Comparison of ENCODE assay signal across 8 mouse cellular contexts in the genomic region with DNA sequence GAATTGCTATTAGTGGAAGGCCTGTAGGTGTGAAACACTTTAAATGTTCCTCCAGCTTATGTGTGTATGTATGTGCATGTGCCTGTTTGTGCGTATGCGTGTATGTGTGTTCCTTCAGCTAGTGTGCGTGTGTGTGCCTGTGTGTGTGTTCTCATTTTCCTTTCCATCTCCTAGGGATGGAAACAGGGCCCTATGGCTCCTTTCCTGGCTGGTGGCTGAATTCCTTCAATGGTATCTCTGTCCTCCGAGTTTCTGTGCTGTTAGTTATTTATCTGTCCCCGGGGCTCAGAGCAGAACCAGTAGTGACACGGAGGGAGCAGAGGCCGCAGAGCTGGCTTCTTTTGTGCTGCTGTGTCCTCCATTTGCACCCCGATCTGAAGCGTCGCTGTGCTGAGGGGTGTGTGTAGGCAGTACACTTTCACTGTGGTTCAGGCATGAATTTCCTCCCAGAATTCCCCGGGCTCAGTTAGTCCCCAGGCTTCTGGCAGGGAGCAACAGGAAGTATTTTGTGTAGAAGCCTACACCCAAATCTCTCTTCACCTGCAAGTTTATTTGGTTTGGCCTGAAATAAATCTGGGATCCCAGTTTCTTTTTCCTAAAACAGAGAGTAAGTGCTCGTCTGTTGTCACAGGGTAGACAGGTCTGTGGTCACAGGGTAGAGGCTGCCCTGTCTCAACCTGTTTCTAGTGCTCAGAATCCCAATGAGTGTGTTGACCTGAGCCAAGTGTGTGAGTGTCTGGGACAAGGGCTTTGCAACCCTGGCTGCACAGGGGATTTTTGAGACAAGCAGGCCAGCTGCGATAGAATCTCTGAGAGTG. TPM values are rescaled to one million over a fixed set of nuclear protein-coding genes. Genes with fewer than 3 reads are reported as not detected.
A peak's percentile ranks its signal among the peaks of the same experiment; 100 is the strongest.
DNase-seq lines count a peak whose midpoint lies in the region; ATAC-seq and TF ChIP-seq lines count a peak whose summit lies in the region.

No protein-coding gene starts in this region.

- 0 out of 2 replicates have a peak overlapping the region, but pooled peaks have one; percentile 8 for H3K4me2 ChIP-seq in forebrain, embryonic 12.5 days

- H3K27me3 ChIP-seq in forebrain, embryonic 12.5 days, result no peaks in the 10 kb centered on the region

- intact Hi-C loops in gastrocnemius, adult 2 months (cut with DNase I), result no loop called here
- intact Hi-C loops in gastrocnemius, postnatal 36 days (cut with DNase I), result no loop called here

- no peak overlapping the region for H3K9ac ChIP-seq in forebrain, embryonic 12.5 days

- ATAC-seq in forebrain, embryonic 12.5 days (ENCODE audit: low FRiP score), result no peak
- peak; percentile 46 for ATAC-seq in inflammation-experienced regulatory T-cells, adult 6 months

- TF ChIP-seq CTCF in gastrocnemius, adult 2 months (IDR thresholded peaks at IDR 0.05), result no peak

- H3K36me3 ChIP-seq in forebrain, embryonic 12.5 days (replicated peaks), result peaks cover 8% of the 10 kb centered on the region; the same call in 1 of the 2 replicates

- peak overlapping the region; percentile 82 for H3K27ac ChIP-seq in gastrocnemius, adult 2 months
- peak overlapping the region; percentile 54 for H3K27ac ChIP-seq in forebrain, embryonic 12.5 days

- peaks cover 52% of the 10 kb centered on the region for H3K4me1 ChIP-seq in forebrain, embryonic 12.5 days

- DNase-seq in gastrocnemius, adult 2 months, result no peak
- no peak for DNase-seq in gastrocnemius, postnatal 36 days
- peak; percentile 53 for DNase-seq in lung, postnatal 25 days (ENCODE audit: low spot score)
- no peak for DNase-seq in ovary, postnatal 14 days (ENCODE audit: low spot score)
- DNase-seq in layer of hippocampus, adult 11-12 months (ENCODE audit: low spot score), result no peak
- no peak for DNase-seq in adrenal gland, postnatal 36 days

- 85% methylated on average over 13 of the region's 13 CpGs for WGBS in forebrain, embryonic 12.5 days

- H3K4me3 ChIP-seq in gastrocnemius, adult 2 months, result peak overlapping the region; percentile 55
- no peak overlapping the region for H3K4me3 ChIP-seq in forebrain, embryonic 12.5 days (replicated peaks)

- H3K9me3 ChIP-seq in forebrain, embryonic 12.5 days, result no peaks in the 10 kb centered on the region

RNA-seq across cellular contexts. Expression of gene Afap1, which starts 15.7 kb away (rescaled TPM):
- 1 to 10 TPM; 7.4 to 8.3 TPM for total RNA-seq in gastrocnemius, adult 2 months (2021)
- total RNA-seq in gastrocnemius, postnatal 36 days (2021), result 1 to 10 TPM; 6.3 to 6.9 TPM
- 40.7 and 48.3 TPM in 2 replicates for polyA plus RNA-seq in forebrain, embryonic 12.5 days (2016; fragmentation: Nextera tagmentation; extraction: Ambion mirVana)
- 1 to 10 TPM; 1.4 to 8.0 (median 7.3) TPM for polyA plus RNA-seq in inflammation-experienced regulatory T-cells, adult 6 months (2017; shearing (Covaris generic))
- total RNA-seq in adrenal gland, postnatal 36 days (2021), result 10 to 100 TPM; 21.1 to 25.9 TPM
